Mouse (Mus musculus) liver, postnatal 0 days (tissue): ENCODE measurements at regions not wholly inside any gene's neighbourhood (a gene's known extent, or its start where the extent isn't known, plus 50 kb on each side); places are given as distances from the start of the nearest gene placed in this dataset.

ENCODE experiments used
- CTCF ChIP-seq: sonication (generic); IDR thresholded peaks from 2 replicates; pipeline ENCODE4 v1.5.1; 2016; ENCODE audit warnings: antibody characterized with exemption, low read depth
- EP300 ChIP-seq: IDR thresholded peaks from 2 replicates; pipeline ENCODE4 v1.6.1; 2016; ENCODE audit warnings: antibody characterized with exemption, low read depth, mild to moderate bottlenecking

GRCm38 (mm10) chr13:116201177-116201920, 108.1 kb downstream of the Isl1 start:
- no peak for TF ChIP-seq CTCF
- TF ChIP-seq EP300: no peak
